Mouse (Mus musculus) common myeloid progenitor, adult 5-6 weeks (primary cell): ENCODE results near the gene Arhgef10l. TPM values are rescaled to one million over a fixed set of nuclear protein-coding genes. Genes with fewer than 3 reads are reported as not detected.

ENCODE experiments used
- ATAC-seq: replicated peaks from 2 replicates; pipeline ENCODE4 v1.8.0; 2016; ENCODE audit warnings: low read depth, mild to moderate bottlenecking, moderate TSS enrichment, inconsistent platforms; ENCODE audit not compliant: poor library complexity, severe bottlenecking
- total RNA-seq: library from RNA; stranded (forward); fragments of 200-1000, 187-1606 nt; gene quantifications from 2 replicates; pipeline ENCODE4 v1.2.3, GENCODE M21; 2017

Gene Arhgef10l
- total RNA-seq, 1 experiment from 2014 or later: 1.8 TPM

DNA sequence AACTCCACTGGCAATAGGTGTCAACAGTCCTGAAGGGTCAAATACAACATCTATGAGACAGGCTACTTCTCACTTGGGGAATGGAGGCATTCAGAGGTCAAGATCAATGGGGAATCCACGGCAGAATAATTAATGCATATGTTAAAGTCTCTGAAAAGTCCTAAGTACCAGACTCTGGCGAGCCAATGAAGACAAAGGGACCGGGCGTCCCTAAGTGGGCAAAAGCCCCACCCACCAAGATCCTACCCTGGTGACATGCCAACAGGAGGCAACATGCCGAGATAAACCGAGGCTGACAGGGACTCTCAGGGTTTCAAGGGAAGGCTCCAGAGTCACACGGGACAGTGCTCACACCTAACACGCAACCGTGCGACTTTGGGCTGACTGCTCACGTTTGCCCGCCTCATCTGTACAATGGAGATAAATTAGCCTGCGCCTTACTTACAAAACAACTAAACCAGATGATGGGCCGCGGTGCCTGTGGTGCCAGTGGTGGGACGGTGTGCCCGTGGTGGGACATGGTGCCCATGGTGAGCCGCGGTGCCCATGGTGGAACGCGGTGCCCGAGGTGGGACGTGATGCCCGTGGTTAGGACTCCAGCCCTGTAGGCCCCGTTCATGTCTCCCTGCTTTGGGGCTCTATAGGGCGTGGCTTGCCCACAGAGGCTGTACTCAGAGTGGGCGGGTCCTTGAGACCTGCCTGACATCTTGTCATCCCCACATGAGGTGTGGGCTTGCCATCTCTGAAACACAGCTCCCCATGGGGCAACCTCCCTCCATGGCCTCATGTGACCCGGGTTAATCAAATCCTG lies 26.2 kb downstream of the Arhgef10l start:
- no peak for ATAC-seq

DNA sequence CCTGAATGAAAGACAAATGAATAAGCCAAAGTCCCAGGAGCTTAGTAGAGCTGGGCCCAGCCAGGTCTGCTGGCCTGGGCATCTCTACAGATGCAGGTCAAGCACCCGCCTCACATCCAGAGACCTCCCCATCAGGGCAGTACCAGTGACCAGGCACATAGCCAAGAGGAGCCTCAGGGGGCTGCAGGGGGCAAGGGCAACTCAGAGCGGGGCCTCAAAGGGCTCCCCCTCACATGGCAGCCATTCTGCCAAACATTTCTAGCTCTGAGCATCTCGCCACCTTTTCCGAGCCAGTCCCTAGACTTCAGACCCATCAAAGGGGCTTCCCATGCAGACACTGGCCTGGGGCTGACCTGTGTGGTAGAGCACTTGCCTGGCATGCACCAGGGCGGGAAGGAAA lies 27.2 kb downstream of the Arhgef10l start:
- ATAC-seq: no peak

DNA sequence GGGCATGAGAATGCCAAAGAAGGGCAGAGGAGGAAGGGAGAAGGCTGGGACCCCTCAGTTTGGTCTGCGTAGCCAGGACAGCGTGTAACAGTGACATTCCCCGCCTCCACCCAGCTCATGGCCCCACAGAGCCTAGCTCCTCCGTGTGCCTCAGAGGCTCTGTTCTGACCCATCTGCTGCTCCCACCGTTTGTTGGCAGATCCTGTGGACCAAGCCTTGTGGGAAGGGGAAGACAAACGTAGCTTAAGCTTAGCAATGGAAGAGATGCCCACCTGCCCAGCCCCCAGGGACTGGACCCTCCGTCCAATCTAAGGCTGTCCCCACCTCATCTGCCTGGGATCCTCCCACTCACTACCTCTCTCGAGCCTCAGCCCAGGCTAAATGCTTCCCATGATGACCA lies 28.5 kb downstream of the Arhgef10l start:
- ATAC-seq: no peak

DNA sequence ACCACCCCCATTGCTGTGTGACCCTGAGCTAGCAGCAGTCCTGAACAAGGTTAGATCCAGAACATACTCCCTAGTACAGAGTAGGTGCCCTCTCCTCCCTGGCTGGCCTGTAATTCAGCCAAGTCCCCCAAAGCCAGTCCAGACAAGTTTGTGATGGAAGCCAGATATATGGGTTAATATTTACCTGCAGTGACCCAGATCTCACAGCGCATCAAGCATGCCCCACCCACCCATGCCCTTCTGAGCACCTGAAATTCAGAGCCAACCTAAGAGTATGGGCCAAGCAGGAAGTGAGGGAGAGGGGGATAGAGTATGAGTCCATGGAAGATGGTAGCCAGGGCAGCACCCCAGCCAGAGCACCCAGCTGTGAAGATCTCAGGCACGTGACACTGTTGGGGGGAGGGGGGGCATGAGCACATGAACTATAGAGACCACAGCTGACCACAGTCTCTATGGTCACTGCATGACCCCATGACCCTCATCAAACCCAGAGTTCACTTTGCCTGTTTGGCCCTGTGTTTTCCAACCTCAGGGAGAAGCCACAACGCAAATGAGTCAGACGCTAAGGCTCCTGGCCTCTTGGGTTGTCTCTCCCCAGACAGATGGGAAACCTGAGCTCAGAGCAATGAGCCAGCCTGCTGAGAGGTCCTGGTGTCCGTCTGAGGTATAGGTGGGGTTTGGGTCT lies 29.4 kb downstream of the Arhgef10l start:
- no peak for ATAC-seq

DNA sequence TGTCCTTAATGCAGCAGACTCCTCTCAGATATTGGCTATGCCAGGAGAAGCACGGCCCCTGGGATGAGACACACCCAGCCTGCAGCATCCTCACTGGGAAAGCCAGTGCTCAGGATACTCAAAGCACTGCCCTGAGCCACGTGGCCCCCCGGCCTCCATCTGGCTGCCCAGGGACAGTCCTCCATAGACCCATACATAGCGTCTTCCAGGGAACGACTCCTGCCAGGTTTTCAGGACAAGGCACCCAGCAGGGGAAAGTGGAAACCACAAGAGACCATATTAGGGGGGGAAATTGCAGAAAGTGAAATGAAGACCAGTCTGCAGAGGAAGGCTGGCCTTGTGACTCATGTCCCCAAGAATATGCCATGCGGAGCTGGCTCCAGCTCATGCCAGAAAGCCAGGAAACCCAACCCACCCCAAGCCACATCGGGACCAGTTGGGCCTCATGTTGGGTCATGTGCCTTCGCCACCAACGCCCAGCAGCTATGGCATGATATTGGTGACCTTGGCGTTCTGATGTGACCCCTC lies 30.9 kb downstream of the Arhgef10l start:
- no peak for ATAC-seq

DNA sequence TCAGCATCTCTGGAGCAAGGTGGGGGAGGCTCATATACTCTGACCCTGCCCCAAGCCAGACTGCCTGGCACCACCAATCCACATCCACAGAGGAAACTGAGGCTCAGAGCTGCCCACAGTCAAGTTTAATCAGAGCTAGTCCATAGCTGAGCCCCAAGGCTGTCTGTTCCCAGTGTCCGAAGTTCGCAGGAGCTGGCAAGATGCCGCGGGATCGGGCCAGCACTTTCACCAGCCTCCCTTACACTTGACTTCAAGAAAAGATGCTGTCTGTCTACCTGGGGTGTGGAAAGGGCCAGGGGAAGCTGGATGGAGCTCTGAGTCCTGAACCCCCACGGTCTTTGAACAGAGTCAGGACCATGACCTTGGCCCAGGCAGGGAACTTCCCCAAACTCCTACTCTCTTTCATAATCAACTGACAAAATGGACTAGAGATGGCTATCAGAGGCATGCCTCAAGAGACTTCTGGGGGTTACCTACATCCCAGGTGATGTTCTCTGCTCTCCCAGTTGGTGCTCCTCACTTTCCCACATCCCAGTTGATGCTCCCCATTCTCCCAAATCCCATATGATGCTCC lies 34.4 kb downstream of the Arhgef10l start:
- peak; percentile 46; the same call in 1 of the 2 replicates for ATAC-seq

DNA sequence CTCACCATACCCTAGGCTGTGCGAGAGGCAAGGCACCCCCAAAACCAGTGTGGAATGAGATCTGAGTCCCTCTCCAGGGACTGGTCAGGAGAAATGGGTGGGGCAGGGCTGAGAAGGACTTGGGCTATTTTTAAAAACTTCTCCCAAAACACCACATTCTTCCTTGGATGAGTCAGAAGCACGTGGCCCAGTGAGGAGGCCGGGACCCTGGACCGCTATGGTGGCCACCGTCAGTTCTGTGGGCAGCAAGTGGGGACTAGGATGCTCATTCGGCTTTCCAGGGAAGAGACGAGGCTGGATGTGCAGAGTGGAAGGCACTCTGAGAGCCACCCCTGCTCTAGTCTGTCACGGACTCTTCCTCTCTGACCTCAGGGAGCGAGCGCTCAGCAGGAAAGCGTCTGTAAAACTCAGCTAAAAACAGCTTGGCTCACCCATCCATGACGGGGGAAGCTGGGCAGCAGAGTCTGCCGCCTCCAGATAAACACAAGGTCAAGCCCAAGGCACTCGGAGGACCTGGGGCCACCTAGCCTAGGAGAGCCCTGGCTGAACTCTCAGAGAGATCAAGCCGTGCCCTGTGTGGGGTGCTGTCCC lies 35.1 kb downstream of the Arhgef10l start:
- ATAC-seq: peak; percentile 21; the same call in 1 of the 2 replicates

DNA sequence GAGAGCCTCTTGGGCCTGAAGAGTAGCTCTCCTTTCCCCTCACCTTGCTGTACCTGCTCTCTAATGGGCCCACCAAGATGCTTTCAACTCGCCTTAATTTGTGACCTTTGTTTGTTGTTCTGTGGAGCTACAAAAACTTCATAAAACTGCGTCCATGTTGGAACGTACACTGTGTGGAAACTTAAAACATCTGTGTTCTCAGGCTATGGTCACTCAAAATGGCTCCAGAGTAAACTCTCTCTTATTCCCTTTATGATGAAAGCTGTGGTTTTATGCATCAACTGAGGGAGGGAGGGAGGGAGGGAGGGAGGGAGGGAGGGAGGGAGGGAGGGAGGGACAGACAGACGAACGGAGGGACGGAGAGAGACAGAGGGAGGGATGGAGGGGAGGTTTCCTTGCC lies 35.7 kb downstream of the Arhgef10l start:
- no peak for ATAC-seq

DNA sequence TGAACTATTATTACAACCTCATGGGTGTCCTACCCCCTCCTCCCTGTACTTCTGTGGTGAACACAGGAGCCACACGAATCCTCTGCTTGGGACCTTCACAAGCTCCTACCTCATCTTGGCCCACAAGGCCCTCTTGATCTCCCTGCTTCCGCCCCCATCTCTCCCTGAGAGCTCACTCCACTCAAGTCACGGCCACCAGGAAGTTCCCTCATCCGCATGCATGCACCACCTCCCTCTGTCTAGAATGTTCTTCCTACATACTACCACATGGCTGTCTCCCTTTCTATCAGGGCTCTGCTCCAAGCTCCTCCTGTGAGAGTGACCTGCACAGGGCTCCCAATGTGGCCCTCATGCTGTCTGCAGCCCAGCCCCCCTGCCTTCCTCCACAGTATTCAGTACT lies 36.8 kb downstream of the Arhgef10l start:
- ATAC-seq: no peak

DNA sequence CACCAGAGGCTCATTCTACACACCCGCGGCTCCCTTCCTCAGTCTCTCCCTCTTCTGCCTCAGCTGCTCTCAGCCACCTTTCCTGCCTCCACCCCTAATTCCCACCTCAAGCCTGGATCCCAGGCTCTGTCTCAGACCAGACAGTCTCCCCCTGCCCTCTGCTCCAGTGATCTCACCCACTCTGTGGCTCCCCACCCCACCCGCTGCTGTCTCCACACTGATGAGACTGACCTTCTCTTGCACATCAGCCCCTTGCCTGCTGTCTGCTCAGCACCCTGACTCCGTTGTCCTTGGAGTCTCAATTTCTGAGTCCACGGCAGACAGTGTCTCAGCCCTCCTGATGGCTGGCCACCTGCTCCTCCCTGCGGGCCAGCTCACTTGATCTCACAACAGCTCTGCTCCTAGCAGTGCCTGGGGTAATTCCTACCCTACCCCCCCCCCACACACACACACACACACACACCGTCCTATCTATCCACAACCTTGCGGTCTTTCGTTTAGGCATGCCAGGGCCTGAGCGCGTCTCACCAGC lies 37.3 kb downstream of the Arhgef10l start:
- ATAC-seq: no peak

DNA sequence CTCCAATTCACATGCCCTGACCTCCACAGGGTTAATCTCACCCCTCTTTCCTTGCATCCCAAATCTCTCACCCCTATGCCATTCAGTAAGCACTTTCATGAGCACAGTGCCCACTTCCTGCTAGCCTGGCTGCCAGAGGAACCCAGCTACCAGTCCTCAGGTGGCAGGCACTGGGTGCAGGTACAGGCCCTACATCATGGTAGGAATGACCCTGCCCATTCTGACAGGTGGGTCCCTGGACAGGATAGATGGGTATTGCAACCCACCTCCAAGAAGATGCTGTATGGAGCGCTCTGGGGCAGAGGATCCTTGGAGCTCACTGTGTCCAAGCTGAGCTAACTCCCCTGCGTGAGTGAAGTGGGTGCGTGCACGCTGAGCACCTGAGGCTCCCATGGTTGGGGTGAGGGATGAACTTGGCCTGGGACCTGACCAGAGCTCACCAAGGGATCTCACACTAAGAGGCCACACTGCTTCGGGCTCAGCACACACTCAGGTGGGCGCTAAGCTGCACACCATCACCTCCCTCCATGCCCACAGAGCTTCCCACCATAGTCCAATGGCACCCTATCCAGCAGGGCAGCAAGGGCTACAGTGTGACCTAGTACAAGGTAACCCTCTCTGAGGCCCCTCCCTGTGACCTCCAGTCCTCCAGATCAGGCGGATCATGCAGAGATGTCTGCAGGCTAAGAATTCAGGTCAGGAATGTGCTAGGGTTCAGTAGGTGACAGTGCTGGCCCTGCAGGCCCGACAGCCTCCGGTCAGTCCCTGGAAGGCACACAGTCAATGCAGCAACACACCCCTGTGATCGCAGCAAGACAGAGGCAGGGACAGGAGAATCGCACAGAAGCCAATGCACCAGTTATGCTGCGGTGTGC lies 39.9 kb downstream of the Arhgef10l start:
- ATAC-seq: no peak

DNA sequence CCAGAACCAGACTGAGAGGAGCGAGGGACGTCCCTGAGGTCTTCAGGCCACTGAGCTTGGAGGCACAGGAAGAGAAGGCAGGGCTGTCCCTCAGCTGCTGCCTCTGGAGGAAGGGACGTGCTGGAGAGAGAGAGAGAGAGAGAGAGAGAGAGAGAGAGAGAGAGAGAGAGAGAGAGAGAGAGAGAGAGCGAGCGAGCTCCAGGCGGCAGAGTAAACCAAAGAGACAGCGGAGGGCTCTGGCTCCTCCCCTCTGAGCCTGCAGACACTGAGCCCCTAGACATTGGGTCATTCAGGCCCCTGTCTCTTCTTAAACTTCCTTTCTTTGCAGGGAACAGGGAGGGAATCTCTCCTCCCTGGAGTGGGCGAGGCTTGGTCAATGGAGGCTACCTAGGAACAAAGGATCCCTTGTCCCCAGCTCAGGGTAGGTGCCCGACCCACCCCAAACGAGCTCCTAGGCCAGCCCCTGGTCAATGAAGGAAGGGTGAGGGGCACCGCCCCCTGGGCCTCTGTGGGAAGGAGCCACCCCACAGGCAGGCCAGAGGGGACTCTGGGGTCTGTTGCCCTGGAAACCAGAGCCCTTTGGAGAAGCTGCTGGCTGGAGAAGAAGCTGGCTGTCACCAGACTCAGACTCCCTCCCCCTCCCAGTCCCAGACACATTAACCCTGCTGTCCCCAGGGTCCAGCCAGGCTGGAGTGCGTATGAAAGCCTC lies 41.2 kb downstream of the Arhgef10l start:
- ATAC-seq: no peak

DNA sequence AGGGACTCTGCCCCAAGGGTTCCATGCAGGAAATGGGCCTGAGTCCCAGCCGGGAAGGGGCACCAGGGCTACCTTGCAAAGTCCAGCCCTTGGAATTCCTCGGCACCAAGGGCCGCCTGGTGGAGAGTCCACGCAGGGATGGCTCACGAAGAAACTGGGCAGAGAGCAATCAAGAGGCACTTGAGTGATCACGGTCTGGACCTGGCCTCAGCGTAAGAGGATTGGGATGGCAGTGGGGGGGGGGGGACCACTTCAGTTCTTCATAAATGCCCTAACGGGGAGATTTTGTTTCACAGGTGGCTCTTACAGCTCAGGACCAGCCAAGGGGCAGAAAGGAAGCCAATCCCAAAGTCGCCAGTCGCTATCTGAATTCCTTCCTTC lies 41.7 kb downstream of the Arhgef10l start:
- ATAC-seq: no peak

DNA sequence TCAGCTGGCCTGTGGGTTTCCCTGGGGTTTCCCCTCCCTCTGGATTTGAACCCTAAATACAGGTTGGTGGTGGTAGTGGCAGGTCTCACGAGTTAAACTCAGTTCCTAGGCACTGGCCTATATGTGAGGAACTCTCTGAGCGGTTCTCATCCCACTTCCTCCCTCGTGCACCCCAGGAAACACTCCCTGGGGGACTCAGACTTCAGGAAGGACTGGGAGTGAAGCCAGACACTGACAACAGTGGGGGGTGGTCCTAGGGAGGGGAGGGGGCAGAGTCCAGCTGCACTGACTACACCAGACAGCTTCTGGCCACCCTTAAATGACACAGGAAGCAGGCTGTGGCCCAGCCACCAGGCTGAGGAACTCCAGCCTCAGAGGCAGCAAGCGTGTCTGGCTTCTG lies 43.0 kb downstream of the Arhgef10l start:
- peak; percentile 36 for ATAC-seq

DNA sequence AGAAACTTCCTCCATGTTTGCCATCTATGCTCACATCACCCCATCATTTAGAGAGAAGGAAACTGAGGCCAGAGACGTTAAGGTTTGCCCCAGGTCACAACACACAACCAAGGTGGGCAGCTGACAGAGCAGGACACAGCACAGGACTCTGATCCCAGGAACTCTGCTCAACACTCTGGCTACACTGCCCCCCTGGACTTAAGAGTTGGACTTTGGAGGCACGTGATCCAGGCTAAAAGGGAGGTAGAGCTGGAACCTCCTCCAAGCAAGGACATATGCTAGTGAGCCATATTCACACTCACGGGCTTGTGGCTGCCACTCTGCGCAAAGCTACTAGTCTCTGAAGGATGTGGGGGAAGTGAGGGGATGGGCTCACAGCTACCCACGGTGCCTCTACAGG lies 45.3 kb downstream of the Arhgef10l start:
- no peak for ATAC-seq

DNA sequence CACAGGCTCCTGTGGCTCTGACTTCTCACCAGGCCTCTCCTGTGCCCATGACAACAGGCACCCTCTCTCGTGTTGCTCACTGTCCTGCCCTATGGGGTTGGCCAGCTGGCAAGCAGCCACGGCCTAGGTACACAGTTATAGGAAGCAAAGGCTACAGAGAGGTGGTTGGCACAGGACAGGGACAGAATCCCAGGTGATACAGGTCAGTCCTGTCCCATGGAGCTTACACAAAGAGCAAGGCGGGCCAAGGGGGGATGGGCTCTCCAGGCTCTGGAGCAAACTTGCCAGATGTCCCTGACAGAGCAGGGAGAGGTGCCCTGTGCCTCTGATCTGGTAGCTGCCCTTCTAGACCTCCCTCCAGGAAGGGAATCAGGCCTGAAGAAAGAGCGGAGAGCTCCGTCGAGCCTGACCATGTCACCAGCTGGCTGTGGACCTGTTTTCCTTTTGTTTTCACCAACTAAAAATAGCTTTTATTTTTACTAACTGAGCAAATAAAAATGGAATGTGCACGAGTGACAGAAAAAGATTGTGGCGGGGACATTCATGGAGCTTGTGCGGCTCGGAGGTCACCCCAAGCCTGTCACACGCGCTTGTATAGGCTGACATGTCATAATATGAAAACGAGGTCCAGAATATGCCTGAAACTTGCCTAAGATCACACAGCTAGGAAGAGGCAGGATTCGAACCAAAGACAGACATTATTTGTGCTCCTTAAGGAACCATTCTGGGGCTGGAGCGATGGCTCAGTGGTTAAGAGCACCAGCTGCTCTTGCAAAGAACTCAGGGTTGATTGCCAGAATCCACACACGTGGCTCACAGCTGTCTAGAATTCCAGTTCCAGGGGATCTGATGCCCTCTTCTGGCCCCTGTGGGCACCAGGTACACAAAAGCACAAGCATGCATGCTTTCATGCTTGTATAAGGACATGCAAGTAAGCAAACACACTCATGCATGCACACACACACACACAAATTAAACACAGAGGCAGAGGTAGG lies 48.1 kb downstream of the Arhgef10l start:
- no peak for ATAC-seq

DNA sequence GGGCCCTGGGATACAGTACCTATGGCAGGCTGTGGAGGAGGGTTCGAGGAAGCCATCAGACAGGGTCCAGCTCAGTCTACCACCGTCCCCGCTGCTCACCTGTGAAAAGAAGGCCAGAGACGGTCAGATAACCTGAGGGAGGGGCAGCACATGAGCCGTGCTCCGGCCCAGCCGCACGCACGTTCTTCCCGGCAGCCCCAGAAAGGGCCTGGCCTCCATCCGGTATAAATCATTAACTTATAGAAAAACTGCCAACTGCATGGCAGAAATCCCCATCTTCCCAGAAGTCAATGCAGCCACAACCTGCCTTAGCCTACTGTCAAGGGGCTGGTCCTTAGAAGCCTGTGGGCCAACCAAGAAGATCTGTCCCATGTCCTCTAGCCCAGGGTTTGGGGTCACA lies 48.9 kb downstream of the Arhgef10l start:
- ATAC-seq: no peak

DNA sequence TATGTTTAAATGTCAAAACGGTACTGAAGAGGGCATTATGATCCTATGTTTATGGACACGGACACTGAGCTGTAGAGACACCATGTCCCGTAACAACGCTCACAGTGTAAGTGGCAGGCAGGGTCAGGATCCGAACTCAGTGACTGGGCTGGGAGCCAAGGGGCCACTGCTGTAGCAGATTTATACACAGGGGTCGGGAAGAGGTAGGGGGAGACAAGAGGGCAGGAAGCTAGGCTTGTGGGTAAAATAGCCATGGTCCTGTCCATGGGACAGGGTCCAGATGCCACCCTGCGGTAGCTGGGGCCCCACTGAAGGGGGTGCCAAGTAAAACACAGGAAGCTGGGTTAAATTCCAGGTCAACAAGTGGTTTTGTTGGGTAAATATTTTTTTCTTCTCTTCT lies 49.6 kb downstream of the Arhgef10l start:
- ATAC-seq: no peak
